Mouse (Mus musculus) adrenal gland (tissue): ENCODE results near the gene Coro2a.

Source experiments
- intact Hi-C: fragments of 180-260 bp; cut with DNase I; formaldehyde crosslinking; loops from one replicate; pipeline ENCODE4 v1.15.1; 2025

The Coro2a gene

GRCm38 (mm10) chr4:46487348-46487747 is 114.7 kb downstream of the Coro2a start:
- intact Hi-C loops: loop anchor here (5.0 kb wide), 1 partner anchor 35 kb away; the partner anchor contains the start of gene Anp32b
